Mouse (Mus musculus) cortical plate, adult 2 months (tissue): ENCODE measurements around the gene Chrnb1.

ENCODE experiments used
- CTCF ChIP-seq: fragments of 200-500 bp; IDR thresholded peaks from 2 replicates; pipeline ENCODE4 v1.5.1; 2011; ENCODE audit warnings: mild to moderate bottlenecking, control low read depth, low read length; ENCODE audit not compliant: insufficient read depth; ENCODE audit errors: extremely low read depth
- POLR2A ChIP-seq: fragments of 200-500 bp; IDR thresholded peaks from 2 replicates; pipeline ENCODE4 v1.6.1; 2011; ENCODE audit warnings: mild to moderate bottlenecking, low read length, control low read depth; ENCODE audit not compliant: insufficient read depth; ENCODE audit errors: extremely low read depth

DNA sequence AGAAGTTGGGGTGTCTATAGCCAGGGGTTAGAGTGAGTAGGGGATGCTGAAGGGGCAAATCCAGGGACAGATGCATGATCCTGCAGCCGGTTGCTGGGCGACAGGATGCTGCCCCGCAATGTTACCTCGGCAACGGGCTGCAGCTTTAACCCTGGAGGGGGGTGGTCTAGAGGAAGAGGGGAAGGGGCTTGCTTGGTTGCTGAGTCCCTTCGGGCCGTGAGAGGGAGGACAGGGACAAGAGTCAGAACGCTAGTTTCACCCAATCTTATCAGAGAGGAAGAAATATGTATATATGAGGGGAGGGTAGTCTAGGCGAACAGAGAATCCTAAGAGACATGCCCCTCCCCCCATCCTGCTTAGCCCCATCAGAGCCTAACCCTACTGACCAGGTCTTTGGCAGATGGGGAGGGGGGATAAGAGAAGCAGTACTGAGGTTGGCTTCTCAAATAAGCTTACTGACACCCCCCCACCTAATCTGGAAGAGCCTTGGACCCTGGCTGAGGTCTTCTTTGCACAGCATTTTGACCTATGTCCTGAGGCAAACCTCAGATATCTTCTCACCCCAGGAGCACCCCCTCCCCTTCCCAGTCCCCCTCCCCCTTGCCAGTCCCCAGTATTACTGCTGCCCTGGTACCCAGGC, 39.7 kb upstream of the Chrnb1 start:
- TF ChIP-seq POLR2A (no peak), CTCF (no peak)
